Mouse (Mus musculus): ENCODE results near the gene Gm38392. TPM values are rescaled to one million over a fixed set of nuclear protein-coding genes. Genes with fewer than 3 reads are reported as not detected.

The Gm38392 gene
- polyA plus RNA-seq (2014; fragmentation: Illumina TruSeq; extraction: RNeasy Lipid Tissue Mini Kit (QIAGEN cat#74804); ENCODE audit: low read depth, low replicate concordance): 1.2 TPM

GRCm38 (mm10) chr3:88287110-88287509, at the start of gene Gm38392:
Gm38392 (minus strand) TSS chr3:88287210.

GRCm38 (mm10) chr3:88336058-88337013, 49.3 kb upstream of the Gm38392 start, which contains the start of the genes Tmem79 and Smg5:
Tmem79 (minus strand) TSS chr3:88336148.
Smg5 (plus strand) TSS chr3:88336260.

GRCm38 (mm10) chr3:88324951-88325405, 38.0 kb upstream of the Gm38392 start, which contains the start of gene Glmp:
Glmp (plus strand) TSS chr3:88325023.

GRCm38 (mm10) chr3:88296561-88297318, 9.7 kb upstream of the Gm38392 start, which contains the start of the genes Tsacc and Cct3:
Tsacc (minus strand) TSS chr3:88296999.
Cct3 (plus strand) TSS chr3:88297116.

GRCm38 (mm10) chr3:88254268-88254926, 32.6 kb downstream of the Gm38392 start, which contains the start of gene Rhbg:
Rhbg (minus strand) TSS chr3:88254709.

Other genes with a start within 250 kb of the Gm38392 start
- gene Gpatch4, start 244.1 kb downstream of the Gm38392 start, polyA plus RNA-seq (2014; fragmentation: Illumina TruSeq; extraction: RNeasy Lipid Tissue Mini Kit (QIAGEN cat#74804); ENCODE audit: low read depth, low replicate concordance): 5.1 TPM
- gene Naxe, start 228.7 kb downstream of the Gm38392 start, polyA plus RNA-seq (2014; fragmentation: Illumina TruSeq; extraction: RNeasy Lipid Tissue Mini Kit (QIAGEN cat#74804); ENCODE audit: low read depth, low replicate concordance): 17.5 TPM
- gene Ttc24, start 208.9 kb downstream of the Gm38392 start, polyA plus RNA-seq (2014; fragmentation: Illumina TruSeq; extraction: RNeasy Lipid Tissue Mini Kit (QIAGEN cat#74804); ENCODE audit: low read depth, low replicate concordance): 9.3 TPM
- 0.36 TPM for gene Iqgap3, start 205.2 kb downstream of the Gm38392 start, polyA plus RNA-seq (2014; fragmentation: Illumina TruSeq; extraction: RNeasy Lipid Tissue Mini Kit (QIAGEN cat#74804); ENCODE audit: low read depth, low replicate concordance)
- gene Mef2d, start 144.8 kb downstream of the Gm38392 start, polyA plus RNA-seq (2014; fragmentation: Illumina TruSeq; extraction: RNeasy Lipid Tissue Mini Kit (QIAGEN cat#74804); ENCODE audit: low read depth, low replicate concordance): 2.4 TPM
- not detected for gene Rhbg, start 32.5 kb downstream of the Gm38392 start, polyA plus RNA-seq (2014; fragmentation: Illumina TruSeq; extraction: RNeasy Lipid Tissue Mini Kit (QIAGEN cat#74804); ENCODE audit: low read depth, low replicate concordance)
- 355 TPM for gene Tsacc, start 9.8 kb upstream of the Gm38392 start, polyA plus RNA-seq (2014; fragmentation: Illumina TruSeq; extraction: RNeasy Lipid Tissue Mini Kit (QIAGEN cat#74804); ENCODE audit: low read depth, low replicate concordance)
- 308 TPM for gene Cct3, start 9.9 kb upstream of the Gm38392 start, polyA plus RNA-seq (2014; fragmentation: Illumina TruSeq; extraction: RNeasy Lipid Tissue Mini Kit (QIAGEN cat#74804); ENCODE audit: low read depth, low replicate concordance)
- gene Glmp, start 37.8 kb upstream of the Gm38392 start, polyA plus RNA-seq (2014; fragmentation: Illumina TruSeq; extraction: RNeasy Lipid Tissue Mini Kit (QIAGEN cat#74804); ENCODE audit: low read depth, low replicate concordance): 0.70 TPM
- 0.62 TPM for gene Tmem79, start 48.9 kb upstream of the Gm38392 start, polyA plus RNA-seq (2014; fragmentation: Illumina TruSeq; extraction: RNeasy Lipid Tissue Mini Kit (QIAGEN cat#74804); ENCODE audit: low read depth, low replicate concordance)
- gene Smg5, start 49.0 kb upstream of the Gm38392 start, polyA plus RNA-seq (2014; fragmentation: Illumina TruSeq; extraction: RNeasy Lipid Tissue Mini Kit (QIAGEN cat#74804); ENCODE audit: low read depth, low replicate concordance): 87.4 TPM
- gene Paqr6, start 77.4 kb upstream of the Gm38392 start, polyA plus RNA-seq (2014; fragmentation: Illumina TruSeq; extraction: RNeasy Lipid Tissue Mini Kit (QIAGEN cat#74804); ENCODE audit: low read depth, low replicate concordance): 0.83 TPM
- not detected for gene Bglap3, start 85.5 kb upstream of the Gm38392 start, polyA plus RNA-seq (2014; fragmentation: Illumina TruSeq; extraction: RNeasy Lipid Tissue Mini Kit (QIAGEN cat#74804); ENCODE audit: low read depth, low replicate concordance)
- gene Bglap2, start 91.5 kb upstream of the Gm38392 start, polyA plus RNA-seq (2014; fragmentation: Illumina TruSeq; extraction: RNeasy Lipid Tissue Mini Kit (QIAGEN cat#74804); ENCODE audit: low read depth, low replicate concordance): not detected
- gene Bglap, start 97.3 kb upstream of the Gm38392 start, polyA plus RNA-seq (2014; fragmentation: Illumina TruSeq; extraction: RNeasy Lipid Tissue Mini Kit (QIAGEN cat#74804); ENCODE audit: low read depth, low replicate concordance): not detected
- 3.5 TPM for gene Pmf1, start 123.1 kb upstream of the Gm38392 start, polyA plus RNA-seq (2014; fragmentation: Illumina TruSeq; extraction: RNeasy Lipid Tissue Mini Kit (QIAGEN cat#74804); ENCODE audit: low read depth, low replicate concordance)
- 5.8 TPM for gene Slc25a44, start 137.9 kb upstream of the Gm38392 start, polyA plus RNA-seq (2014; fragmentation: Illumina TruSeq; extraction: RNeasy Lipid Tissue Mini Kit (QIAGEN cat#74804); ENCODE audit: low read depth, low replicate concordance)
- gene Sema4a, start 174.0 kb upstream of the Gm38392 start, polyA plus RNA-seq (2014; fragmentation: Illumina TruSeq; extraction: RNeasy Lipid Tissue Mini Kit (QIAGEN cat#74804); ENCODE audit: low read depth, low replicate concordance): 17.0 TPM
- 0.32 TPM for gene Lmna, start 222.7 kb upstream of the Gm38392 start, polyA plus RNA-seq (2014; fragmentation: Illumina TruSeq; extraction: RNeasy Lipid Tissue Mini Kit (QIAGEN cat#74804); ENCODE audit: low read depth, low replicate concordance)
- 1.4 TPM for gene Mex3a, start 245.2 kb upstream of the Gm38392 start, polyA plus RNA-seq (2014; fragmentation: Illumina TruSeq; extraction: RNeasy Lipid Tissue Mini Kit (QIAGEN cat#74804); ENCODE audit: low read depth, low replicate concordance)

Data from testis, adult 10 weeks (tissue).